Mouse (Mus musculus): ENCODE results near the gene Sirt7.
A peak's percentile ranks its signal among the peaks of the same experiment; 100 is the strongest.
"Not testable (repeated sequence)": the region's sequence is repeated elsewhere in the genome, so short reads cannot be mapped to it uniquely, and the experiment has no call there.

Sirt7 gene

DNA sequence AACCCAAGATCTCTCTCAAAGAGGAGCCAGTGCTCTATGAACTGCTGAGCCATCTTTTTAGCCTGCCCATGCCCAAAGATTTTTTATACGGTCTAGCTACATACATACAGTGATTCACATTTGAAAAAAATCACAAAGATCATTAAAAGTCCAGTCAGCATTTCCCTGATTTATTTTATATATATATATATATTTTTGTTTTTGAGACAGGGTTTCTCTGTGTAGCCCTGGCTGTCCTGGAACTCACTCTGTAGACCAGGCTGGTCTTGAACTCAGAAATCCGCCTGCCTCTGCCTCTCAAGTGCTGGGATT is 42.1 kb downstream of the Sirt7 start:
- not testable (repeated sequence) for DNase-seq (ENCODE audit: low spot score in 2 of 2)

DNA sequence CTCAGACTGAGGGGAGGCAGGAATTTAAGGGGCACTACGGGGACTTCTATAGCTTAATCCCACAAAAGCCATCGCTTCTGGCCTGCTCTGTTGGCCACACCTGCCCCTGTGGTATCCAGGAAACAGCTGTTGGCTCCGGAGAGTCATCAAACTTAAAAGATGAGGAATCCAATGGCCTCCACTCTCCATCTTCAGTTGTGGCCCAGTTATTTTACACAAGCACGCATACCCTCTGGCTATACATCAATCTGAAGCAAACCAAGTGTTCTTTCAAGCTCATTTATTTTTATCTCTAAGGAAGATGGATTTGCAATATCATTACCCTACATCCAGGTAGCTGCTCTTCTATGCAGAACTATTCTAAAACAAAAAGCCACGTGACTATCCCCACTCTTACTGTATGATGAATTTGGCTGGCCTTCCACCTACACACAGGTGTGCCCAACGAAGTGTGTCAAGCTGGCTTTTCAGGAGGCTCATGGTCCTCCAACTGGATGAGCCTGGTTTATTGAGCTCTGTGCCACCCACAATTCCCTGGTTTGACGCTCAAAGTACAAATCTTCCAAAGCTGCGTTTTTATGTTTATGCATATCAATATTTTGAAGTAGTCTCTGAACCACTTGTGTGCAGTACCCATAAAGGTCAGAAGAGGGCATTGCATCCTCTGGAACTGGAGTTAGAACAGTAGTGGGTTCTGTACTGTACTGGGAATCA is 42.6 kb downstream of the Sirt7 start:
- peak; percentile 48 to 54 for DNase-seq (ENCODE audit: low spot score in 2 of 2)

DNA sequence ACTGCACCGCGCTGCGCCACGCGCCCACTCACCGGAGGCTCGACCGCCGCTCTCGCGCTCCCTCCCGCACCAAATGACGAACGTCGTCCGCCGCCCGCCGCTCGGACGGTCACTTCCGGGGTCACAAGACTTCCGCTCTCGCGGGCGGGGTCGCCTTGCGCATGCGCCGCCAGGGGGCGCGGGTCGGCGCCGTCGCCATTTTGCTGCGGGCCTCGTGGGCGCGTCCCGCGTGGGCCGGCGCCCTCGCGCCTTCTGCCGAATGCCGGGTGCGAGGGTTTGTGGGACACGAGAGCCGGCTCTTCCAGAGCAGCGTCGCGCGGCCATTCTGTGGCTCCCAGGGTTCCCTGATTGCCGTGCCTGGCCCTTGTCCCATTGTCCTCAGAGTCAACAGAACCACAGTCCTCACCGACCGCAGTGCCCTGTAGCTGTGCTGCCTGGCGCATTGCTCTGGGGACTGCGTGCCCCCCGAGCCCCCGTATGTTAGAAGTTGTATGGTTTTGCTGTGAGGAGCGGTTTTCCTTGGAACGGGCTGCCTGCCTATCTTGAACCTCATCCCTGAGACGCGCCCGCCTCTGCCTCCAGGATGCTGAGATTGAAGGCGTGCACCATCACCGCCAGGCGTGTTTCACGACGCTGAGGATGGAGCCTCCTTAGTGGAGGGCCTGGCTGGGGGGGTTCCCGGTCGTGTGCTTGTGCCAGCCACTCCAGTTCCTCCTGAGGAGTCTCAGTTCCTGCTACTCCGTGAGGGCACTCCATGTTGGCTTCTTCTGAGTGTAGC is 43.4 kb downstream of the Sirt7 start, which contains the start of gene Arhgdia:
Arhgdia (minus strand) TSS at position 135 of the 778 bp plus-strand sequence.
- peak; percentile 78 to 89 for DNase-seq (ENCODE audit: low spot score in 2 of 2)

DNA sequence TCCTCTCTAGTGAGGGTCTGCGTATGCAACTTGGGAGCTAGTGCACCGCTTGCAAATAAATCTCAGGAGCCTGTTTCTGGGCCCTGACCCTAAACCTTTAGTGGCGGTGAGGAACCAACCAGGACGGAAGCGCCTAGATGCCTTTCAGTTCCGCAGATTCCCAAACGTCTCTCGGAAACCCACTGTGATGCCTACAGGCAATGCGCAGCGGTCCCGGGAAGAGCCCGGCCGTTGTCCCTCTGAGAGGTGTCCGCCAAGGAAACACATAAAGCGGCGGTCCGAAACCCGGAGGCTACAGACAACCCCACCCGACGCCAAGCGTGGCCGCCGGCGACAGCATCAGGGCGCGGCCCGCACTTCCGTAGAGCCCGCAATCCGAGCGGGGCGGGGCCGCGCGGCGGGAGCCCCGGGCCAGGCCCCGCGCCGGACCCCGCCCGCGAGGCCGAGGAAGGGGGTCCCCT is 44.1 kb downstream of the Sirt7 start:
- DNase-seq (ENCODE audit: low spot score in 2 of 2) = peak; percentile 22 to 39

DNA sequence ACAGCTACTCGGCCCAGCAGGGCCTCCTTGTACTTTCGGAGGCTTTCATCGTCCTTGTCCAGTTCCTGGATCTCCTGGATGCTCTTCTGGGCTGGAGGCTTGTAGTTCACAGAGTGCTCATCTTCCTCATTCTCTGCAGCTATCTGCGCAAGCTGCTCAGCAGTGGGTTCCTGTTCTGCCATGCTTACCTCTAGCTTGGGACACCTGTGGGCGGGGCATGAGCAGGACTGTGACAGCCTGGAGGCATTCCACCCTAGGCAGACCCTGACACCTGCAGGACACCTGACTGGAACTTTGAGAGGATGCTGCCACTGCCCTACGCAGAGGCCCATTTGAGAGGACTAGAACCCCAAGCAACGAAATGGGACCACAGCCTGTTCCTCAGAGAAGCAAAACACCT is 44.9 kb downstream of the Sirt7 start:
- DNase-seq (ENCODE audit: low spot score in 2 of 2) = peak; percentile 24 to 26

DNA sequence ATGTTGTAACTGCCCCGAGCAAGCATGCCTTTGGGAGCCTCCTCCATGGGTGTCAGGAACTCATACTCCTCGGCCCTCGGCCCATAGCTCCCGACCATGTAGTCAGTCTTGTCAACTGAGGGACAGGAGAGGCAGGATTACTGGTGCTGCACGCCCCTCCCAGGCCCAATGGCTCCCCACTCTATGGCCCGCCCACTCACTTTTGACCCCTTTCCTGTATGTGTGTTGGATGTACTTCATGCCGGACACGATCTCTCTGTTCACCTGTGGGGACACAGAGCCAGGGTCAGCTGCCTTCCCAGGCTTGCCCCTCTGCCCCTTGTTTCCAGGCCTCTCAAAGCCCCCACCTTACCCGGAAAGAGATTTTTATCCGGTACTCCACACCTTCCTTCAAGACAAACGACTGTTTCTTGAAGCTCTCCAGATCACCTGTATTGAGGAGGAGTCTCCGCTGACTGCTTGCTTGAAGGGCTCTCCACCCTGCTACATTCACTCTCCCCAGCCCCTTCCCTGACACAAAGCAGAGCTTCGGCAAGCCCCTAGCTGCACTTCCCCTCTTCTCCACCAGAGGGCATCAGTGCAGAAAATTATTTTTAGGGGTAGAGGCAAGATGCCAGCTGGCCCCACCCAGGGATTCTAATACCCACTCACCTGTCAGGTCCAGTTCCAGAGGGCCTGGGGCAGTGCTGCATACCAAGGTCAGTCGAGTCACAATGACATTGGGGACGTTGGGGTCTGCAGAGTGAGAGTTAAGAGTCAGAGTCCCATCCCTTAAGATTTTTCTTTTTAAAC is 45.5 kb downstream of the Sirt7 start:
- DNase-seq (ENCODE audit: low spot score in 2 of 2) = peak; percentile 77 to 89

DNA sequence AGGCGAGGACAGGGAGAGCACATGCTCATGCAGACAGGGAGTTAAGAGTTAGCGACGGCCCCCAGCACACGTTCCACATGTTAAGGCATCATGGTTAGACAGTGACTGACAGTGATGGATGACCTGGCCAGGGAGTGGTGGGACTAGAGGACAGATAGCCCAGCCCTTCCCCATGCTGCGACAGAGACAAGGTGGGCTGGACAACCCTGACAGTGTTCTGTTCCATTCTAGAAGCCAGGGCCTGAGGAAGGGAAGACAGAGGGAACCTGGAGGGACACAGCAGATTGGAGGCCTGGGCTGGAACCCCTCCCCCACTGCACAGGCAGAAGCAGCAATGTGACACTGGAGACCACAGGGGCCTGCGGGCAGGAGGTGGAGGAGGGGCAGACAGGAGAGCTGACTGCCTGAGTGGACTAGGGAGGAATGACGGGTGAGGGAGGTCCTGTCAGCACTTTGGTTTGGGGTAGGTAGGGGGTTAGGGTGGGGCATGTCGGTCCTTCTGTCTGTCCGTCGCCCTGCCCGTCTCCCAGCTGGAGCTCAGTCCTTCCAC is 46.3 kb downstream of the Sirt7 start:
- no peak for DNase-seq (ENCODE audit: low spot score in 2 of 2)

DNA sequence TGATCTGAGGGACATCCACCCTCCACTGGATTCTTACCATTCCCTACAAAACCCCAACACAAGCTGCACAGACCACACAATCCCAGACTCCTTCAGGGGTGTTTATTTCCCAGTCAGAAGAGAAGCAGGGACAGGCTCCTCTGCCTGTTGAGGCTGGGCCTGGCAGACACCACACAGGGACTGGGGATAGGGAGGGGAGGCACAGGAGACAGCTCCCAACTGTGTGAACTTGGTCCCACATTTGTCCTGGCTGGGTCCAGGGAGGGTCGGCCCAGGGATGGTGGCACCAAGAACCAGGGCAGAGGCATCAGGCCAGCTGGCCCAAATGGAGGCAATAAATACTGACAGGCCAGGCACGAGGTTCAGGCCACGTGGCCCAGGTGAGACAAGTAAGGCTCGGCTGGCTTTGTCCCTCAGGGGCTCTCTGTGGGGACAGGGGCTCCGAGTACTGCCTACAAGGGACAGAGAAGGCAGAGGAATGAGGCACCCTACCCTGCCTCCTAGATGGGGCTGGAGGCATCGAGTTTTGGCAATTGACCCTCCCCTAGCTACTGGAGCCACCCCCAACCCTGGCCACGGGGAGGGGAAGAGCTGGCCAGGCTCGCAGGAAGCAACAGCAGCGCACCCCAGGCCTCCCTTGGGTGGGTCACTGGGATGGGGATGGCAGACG is 46.9 kb downstream of the Sirt7 start:
- no peak for DNase-seq (ENCODE audit: low spot score in 2 of 2)

DNA sequence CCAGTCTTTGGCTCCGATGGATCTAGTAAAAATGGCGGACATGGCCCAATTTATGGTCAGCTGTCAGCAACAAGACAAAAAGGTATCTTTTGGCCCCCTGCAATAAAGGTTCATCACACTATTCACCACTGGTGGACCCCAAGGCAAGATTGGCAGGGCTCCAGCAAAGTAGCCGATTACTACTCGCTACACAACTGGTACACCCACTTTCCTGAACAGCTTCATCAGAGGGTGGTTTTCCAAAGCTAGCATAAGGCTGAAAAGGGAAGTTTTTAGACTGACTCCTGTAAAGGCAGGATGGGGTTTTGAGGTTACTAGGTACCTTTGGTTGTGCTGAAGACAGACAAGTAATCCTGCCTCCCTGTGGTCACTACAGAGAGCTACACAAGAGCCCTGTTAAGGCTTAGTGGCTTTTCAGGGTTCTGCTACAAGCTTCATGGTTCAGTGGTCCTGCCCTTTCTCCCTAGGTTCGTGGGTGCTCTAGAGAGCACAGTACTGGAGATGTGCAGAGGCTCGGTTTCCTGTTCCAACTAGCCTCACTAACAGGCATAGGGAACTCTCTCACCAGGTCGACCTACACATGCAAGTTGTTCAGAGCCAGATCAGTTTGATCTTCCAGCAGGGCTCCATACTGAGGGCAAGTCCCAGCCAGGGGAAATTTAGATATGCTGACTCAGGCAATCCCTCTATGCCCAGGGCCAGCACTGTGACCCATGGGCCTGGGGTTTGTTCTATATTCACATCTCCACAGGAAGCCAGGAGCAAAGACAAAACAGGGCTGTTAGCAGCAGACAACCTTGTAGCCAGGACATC is 47.6 kb downstream of the Sirt7 start:
- DNase-seq (ENCODE audit: low spot score in 2 of 2) = peak in 1 of 2 experiments; percentile 10

DNA sequence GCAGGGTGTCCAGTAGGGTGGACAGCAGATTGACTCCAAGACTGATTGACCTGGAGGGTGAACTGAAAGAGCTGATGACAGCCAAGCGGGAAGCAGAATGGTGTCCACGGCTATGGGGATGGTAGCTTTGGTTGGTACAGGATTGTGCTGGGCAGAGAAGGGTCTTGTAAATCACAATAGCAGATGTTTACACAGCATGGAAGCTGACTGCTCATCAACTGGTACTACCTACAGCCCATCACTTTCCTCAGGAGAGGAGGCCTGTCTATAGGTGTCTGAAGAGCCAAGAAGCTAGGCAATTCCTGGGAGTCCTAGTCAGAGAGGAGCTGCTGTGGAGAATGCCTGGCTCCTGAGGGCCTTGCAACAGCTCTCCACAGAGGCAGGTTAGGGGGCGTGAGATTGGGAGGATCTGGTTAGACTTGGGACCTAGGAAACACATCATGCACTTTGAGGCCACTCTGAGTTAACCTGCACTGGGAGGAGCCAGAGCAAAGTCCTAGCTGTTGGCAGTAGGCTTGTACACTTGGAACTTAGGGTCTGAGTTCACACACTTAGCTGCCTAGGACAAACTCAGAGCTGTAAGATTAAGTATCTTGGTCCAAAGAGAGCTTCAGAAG is 48.6 kb downstream of the Sirt7 start:
- DNase-seq (ENCODE audit: low spot score in 2 of 2) = no peak

DNA sequence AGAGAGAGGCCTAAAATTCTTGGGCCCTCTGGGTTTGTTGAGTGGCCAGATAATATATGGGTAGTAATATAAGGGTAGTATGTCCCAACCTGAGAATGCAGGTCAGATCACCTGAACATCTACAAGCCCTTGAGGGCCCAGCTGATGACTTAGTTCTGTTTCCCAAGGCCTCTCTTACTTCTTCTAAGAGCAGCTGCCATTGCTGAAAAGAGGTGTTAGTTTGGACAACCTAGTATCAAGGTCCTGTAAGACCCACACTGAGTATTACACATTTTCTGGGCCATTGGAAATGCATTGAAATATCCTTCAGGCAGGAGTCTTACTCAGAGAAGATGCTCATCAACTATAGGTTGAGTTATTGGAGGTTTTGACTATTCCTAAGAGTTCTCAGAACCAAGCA is 49.1 kb downstream of the Sirt7 start:
- no peak for DNase-seq (ENCODE audit: low spot score in 2 of 2)

DNA sequence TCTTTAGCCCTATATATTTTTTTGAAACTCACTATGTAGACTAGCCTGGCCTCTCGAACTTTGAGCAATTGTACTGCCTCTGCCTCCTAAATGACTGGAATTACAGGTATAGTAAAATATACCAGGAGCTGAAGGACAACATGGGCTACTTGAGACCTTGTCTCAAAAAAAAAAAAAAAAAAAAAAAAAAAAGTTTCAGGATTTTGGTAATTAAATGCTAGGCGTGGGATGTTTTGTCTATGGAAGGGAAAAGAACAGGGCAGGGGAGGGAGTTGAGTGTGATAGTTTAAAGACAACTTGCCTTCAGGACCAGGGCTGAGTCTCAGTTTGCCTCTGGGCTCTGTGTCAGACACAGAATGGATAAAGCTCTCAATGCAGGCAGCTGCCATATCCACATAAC is 50.0 kb downstream of the Sirt7 start:
- DNase-seq (ENCODE audit: low spot score in 2 of 2) = no peak

DNA sequence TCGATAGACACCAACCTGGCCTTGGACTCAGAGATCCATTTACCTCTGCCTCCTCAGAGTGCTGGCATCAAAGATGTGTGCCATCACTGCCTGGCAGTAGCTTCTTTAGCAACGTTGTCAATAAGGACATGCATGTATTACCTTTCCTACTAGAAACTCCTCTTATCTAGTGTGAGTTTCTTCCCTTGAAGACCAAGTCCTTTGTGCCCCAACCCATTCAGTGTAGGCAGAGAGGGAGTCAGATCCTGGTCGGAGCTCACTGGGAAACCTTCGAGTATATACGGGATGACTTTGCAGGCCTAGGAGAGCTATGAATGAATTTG is 50.8 kb downstream of the Sirt7 start:
- no peak for DNase-seq (ENCODE audit: low spot score in 2 of 2)

DNA sequence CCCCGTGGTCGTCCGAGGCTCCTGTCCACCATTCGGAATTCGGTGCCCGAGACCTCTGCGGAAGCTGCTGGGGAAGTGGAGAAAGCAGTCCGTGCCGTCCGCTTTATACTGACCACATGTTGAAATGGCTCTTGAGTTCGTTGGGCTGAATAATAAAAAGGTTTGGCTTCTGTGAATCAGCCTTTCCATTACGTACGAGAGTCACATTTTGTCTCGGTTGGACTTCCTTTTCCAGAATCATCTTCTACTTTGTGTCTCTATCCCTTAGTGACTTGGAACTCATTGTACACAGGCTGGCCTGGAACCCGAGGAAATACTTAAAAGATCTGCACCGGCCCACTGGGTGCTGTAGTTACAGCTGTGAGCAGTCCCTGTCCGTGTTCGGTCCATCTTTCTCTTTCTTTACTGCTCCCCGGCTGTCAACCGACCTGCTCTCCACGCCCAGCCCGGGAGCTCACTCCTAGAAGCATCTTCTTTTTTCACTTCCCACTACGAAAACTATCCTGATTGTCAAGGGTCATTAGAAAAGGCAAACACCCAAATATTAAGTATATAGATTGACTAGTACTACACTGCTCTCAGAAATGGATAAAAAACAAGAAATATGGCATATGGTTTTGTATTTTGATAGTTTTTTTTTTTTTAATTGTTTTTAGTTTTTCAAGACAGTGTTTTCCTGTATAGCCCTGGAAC is 51.3 kb downstream of the Sirt7 start:
- no peak for DNase-seq (ENCODE audit: low spot score in 2 of 2)

DNA sequence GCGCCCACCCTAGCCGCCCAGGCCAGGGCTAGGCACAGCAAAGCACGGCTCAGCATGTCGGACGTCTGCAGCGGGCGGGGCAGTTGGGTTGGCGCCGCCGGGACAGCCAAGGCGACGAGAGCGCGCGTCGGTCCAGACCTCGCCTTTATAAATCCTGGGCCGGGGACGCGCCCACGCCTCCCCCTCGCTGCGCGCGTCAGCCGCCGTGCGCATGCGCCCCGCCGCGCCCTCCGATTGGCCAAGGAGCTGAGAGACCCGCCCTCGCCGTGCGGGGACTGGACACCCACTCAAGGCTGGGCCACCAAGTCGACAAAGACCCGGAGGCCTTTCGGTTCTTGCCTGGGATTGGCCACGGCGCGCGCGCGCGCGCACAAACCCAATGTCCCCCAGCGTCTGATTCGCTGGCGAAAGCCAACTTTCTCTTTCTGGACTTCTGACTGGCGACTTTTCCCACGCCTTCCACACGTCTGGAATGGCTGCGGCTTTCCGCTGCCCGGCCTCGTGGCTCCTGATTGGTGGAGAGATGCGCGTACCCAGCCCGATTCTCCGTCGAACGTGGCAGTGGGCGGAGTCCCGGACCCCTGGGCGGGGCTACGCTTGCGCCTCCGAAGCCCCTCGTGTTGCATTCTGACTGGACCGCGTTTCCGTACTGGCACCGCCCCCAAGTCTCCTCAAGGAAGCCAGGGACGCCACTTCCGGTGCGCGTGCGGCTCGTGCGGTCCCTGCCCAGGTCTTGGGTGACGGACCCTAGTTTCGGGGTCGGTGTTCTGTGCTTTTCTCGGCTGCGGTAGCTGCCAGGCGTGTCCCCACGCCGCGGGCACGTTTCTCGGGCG is 52.1 kb downstream of the Sirt7 start, which contains the start of gene P4hb:
P4hb (minus strand) TSS at position 502 of the 833 bp plus-strand sequence.
- DNase-seq (ENCODE audit: low spot score in 2 of 2) = peak; percentile 99

DNA sequence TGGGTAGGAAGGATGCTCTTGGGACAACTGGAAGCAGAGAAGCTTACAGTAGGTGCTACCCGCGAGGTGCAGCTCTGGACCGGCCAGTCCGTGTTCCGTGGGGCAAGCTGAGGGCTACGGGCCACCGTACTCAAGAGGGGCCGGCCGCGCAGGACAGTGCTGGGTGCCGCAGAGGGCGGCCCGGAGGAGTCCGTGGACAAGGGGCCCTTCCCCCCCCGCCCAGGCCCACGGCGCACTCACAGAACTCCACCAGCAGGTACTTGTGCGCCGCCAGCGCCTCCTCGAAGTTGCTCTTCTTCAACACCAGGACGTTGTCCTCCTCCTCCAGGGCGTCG is 52.7 kb downstream of the Sirt7 start:
- no peak for DNase-seq (ENCODE audit: low spot score in 2 of 2)

DNA sequence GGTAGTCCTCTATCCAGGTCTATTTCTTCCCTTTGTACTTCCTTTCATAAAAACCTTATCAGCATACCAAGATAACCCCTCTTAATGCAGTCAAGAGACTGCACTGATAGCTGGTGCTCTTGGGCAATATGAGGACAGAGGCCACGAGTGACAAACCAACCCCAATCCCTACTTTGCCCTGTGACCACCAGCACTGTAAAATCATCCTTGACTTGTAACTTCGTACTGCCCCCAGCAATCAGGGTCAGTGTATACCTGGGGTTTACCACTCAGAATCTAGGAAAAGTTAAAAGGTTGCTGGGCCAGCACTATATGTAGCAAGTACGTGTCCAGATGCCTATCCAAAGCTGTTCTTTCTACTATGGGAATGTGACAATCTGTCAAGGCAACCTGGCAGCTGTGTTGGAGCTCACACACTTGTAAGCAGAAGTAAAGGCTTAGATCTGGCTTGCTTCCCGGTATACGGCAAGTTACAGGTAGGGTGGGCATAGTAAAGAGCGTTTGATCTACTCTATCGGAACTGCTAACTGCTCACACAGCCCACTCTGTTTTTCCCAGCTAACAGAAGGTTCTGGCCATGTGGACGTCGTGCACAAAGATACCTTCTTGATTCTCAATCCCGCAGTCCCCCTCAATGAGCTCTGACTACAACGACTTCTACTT is 53.2 kb downstream of the Sirt7 start:
- no peak for DNase-seq (ENCODE audit: low spot score in 2 of 2)

DNA sequence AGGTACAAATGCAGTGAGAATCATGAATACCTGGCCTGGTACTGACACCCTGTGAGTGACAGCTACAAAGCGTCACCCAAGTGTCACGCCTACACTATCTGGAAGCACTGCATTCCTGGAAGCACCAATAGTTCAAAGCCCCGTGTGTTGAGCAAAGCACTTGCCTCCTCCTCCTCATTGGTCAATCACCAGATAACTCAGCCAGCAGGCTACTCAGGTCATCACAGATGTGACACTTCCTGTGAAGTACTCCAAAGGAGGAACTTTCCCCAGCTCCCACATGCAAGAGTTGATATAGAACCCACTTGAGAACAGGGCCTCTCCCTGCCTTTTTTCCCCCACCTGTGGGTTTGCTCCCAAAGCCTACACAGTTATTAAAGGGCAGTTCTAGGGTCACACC is 53.9 kb downstream of the Sirt7 start:
- DNase-seq (ENCODE audit: low spot score in 2 of 2) = no peak

Measured in thymus, postnatal 10 days (tissue).